Mouse (Mus musculus): ENCODE measurements around the gene Olfr521.
"Not testable (repeated sequence)": the region's sequence is repeated elsewhere in the genome, so short reads cannot be mapped to it uniquely, and the experiment has no call there.

Gene Olfr521

GRCm38 (mm10) chr7:99763207-99763606 is at the start of gene Olfr521:
Gene Olfr521 (plus strand): TSS chr7:99763507.
- no peak for DNase-seq

GRCm38 (mm10) chr7:99716536-99716935 is 46.8 kb upstream of the Olfr521 start:
- DNase-seq: no peak

GRCm38 (mm10) chr7:99729973-99730372 is 33.3 kb upstream of the Olfr521 start, which contains the start of gene Olfr520:
Gene Olfr520 (plus strand): TSS chr7:99730273.
- DNase-seq: no peak

- DNase-seq: no peak
These were observed 28.7 kb upstream of the Olfr521 start for GRCm38 (mm10) chr7:99734612-99735011.

GRCm38 (mm10) chr7:99735491-99735890 is 27.8 kb upstream of the Olfr521 start:
- not testable (repeated sequence) for DNase-seq

GRCm38 (mm10) chr7:99739276-99739675 is 24.0 kb upstream of the Olfr521 start:
- no peak for DNase-seq

- DNase-seq: peak; percentile 34
These were observed 18.1 kb downstream of the Olfr521 start for GRCm38 (mm10) chr7:99781385-99781784.

- DNase-seq: no peak
These were observed 18.6 kb downstream of the Olfr521 start for GRCm38 (mm10) chr7:99781916-99782315.

- no peak for DNase-seq
These were observed 20.1 kb downstream of the Olfr521 start for GRCm38 (mm10) chr7:99783421-99783820.

GRCm38 (mm10) chr7:99785553-99785952 is 22.2 kb downstream of the Olfr521 start:
- DNase-seq: no peak

GRCm38 (mm10) chr7:99786774-99787173 is 23.5 kb downstream of the Olfr521 start:
- DNase-seq: no peak

- DNase-seq: no peak
These were observed 24.6 kb downstream of the Olfr521 start for GRCm38 (mm10) chr7:99787935-99788334.

GRCm38 (mm10) chr7:99788563-99788962 is 25.3 kb downstream of the Olfr521 start:
- no peak for DNase-seq

- no peak for DNase-seq
These were observed 27.5 kb downstream of the Olfr521 start for GRCm38 (mm10) chr7:99790816-99791215.

GRCm38 (mm10) chr7:99794096-99794495 is 30.8 kb downstream of the Olfr521 start:
- no peak for DNase-seq

GRCm38 (mm10) chr7:99795192-99795981 is 32.1 kb downstream of the Olfr521 start:
- peak; percentile 72 for DNase-seq

- DNase-seq: no peak
These were observed 33.2 kb downstream of the Olfr521 start for GRCm38 (mm10) chr7:99796471-99796870.

- DNase-seq: no peak
These were observed 34.0 kb downstream of the Olfr521 start for GRCm38 (mm10) chr7:99797261-99797660.

GRCm38 (mm10) chr7:99797911-99798647 is 34.8 kb downstream of the Olfr521 start:
- DNase-seq: peak; percentile 85

GRCm38 (mm10) chr7:99799118-99799517 is 35.8 kb downstream of the Olfr521 start:
- no peak for DNase-seq

- DNase-seq: no peak
These were observed 40.2 kb downstream of the Olfr521 start for GRCm38 (mm10) chr7:99803535-99803934.

- DNase-seq: not testable (repeated sequence)
These were observed 40.7 kb downstream of the Olfr521 start for GRCm38 (mm10) chr7:99804033-99804432.

GRCm38 (mm10) chr7:99805340-99805739 is 42.0 kb downstream of the Olfr521 start:
- DNase-seq: no peak

GRCm38 (mm10) chr7:99807043-99807442 is 43.7 kb downstream of the Olfr521 start:
- DNase-seq: not testable (repeated sequence)
